9 mouse cellular contexts compared by ENCODE assay signal in the genomic region with DNA sequence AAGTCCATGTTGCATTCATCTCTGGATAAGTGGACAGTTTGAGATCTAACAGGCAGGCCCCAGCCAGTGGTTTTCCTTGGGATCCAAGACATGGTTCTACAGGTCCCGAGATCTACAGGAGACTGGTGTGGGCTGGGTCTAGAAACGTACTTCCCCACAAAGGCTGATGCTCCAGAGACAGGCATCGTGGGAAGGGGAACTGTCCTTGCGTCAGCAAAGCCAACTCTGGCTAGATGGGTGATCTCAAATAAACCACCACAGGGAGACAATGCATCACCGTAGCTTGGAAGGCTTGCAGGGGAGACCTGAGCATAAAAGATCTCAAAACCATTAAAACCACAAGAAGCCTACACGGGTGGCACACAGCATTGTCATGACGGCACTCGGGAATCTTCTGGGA.
"Had no signal": no experiment of that assay in that cellular context is flagged by ENCODE, and none has a peak within 500 bp of the region (broad histone marks: within the 10 kb centered on the region; RNA-seq: fewer than 3 reads in every experiment).

No protein-coding gene starts in this region.

- DNase-seq: lung, adult 18-20 months; lung, embryonic 14.5 days; lung, postnatal 10 days; lung, postnatal 4 days; midbrain, embryonic 14.5 days; right cerebral cortex, postnatal 14 days; thymus, adult 2 months; thymus, postnatal 25 days; thymus, postnatal 4 days had no signal
